Mouse (Mus musculus) ES-Bruce4 (cell line): Measurements from ENCODE around the gene Foxd4.

Source experiments
- CTCF ChIP-seq: IDR thresholded peaks from one replicate; pipeline ENCODE4 v1.8.1; 2011; ENCODE audit warnings: low read depth, low read length
- POLR2A ChIP-seq: IDR thresholded peaks from one replicate; pipeline ENCODE4 v1.8.1; 2011; ENCODE audit warnings: low read length; ENCODE audit not compliant: insufficient read depth

DNA sequence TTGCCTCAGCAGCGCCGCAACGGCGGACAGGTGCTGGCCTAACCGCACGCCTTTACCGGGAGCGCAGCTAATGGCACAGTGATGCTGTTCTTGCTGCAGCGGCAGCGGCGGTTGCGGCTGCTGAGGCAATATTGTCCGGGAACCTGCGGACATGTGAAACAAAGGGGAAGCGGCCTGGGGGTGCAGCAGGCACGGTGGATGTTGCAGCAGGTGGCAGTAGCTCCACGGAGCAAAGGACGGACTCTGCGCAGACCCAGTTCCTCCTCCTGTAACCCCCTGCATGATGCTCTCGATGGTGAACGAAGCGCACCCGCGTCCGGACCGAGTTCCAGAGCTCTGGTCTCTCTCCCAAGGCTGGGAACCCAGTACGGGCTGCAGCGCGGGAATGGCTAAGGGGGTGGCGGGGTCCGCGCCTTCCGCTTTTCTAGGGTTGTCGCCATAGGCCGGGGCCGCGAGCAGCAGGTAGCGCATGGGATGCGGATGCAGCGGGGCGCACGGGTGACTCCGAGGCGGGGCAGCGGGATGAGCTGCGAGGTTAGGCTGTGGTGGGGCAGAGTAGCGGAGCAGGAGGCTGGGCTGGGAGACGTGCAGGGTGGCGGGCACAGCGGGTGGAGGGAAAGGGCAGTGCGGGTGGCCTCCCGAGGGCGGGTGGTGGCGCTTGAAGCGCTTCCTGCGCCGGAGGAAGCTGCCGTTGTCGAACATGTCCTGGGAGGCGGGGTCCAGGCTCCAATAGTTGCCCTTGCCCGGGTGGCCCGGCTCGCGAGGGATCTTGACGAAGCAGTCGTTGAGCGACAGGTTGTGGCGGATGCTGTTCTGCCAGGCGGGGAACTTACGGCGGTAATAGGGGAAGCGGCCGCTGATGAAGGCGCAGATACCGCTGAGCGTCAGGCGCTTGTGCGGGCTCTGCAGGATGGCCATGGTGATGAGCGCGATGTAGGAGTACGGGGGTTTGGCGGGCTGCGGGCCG is 1.1 kb downstream of the Foxd4 start:
- TF ChIP-seq CTCF: no peak
- no peak for TF ChIP-seq POLR2A
